Mouse (Mus musculus) stomach, embryonic 16.5 days (tissue): ENCODE measurements around the gene Bach2. TPM values are rescaled to one million over a fixed set of nuclear protein-coding genes. Genes with fewer than 3 reads are reported as not detected.

Source experiments
- ATAC-seq: fragments of 200-750 bp; cut with Nextera tagmentation; 2 replicates; pipeline ENCODE4 v1.8.0; 2017; ENCODE audit warnings: moderate number of reproducible peaks, moderate TSS enrichment; ENCODE audit not compliant: insufficient read depth, low FRiP score
- H3K27ac ChIP-seq: fragments of 300-500 bp; sonication (generic); 2 replicates; pipeline ENCODE4 v1.5.1; 2014; ENCODE audit warnings: low read length
- H3K27me3 ChIP-seq: fragments of 300-500 bp; sonication (generic); 2 replicates; pipeline ENCODE4 v1.6.1; 2014; ENCODE audit warnings: low read length, control low read depth, mixed read lengths; ENCODE audit not compliant: control insufficient read depth, insufficient read depth
- H3K36me3 ChIP-seq: fragments of 300-500 bp; sonication (generic); 2 replicates; pipeline ENCODE4 v1.6.1; 2014; ENCODE audit warnings: low read length; ENCODE audit not compliant: control insufficient read depth, insufficient read depth
- H3K4me1 ChIP-seq: fragments of 300-500 bp; sonication (generic); 2 replicates; pipeline ENCODE4 v1.6.1; 2014; ENCODE audit warnings: low read length, control low read depth, mixed read lengths; ENCODE audit not compliant: control insufficient read depth, insufficient read depth
- H3K4me2 ChIP-seq: fragments of 300-500 bp; sonication (generic); 2 replicates; pipeline ENCODE4 v1.6.1; 2014; ENCODE audit warnings: low read depth, low read length, mixed read lengths
- H3K4me3 ChIP-seq: fragments of 300-500 bp; sonication (generic); replicated peaks from 2 replicates; pipeline ENCODE4 v1.5.1; 2014; ENCODE audit warnings: mild to moderate bottlenecking, low read length
- H3K9ac ChIP-seq: fragments of 300-500 bp; sonication (generic); 2 replicates; pipeline ENCODE4 v1.6.1; 2014; ENCODE audit warnings: low read length
- H3K9me3 ChIP-seq: fragments of 300-500 bp; sonication (generic); replicated peaks from 2 replicates; pipeline ENCODE4 v1.6.1; 2016; ENCODE audit warnings: low read length, control low read depth; ENCODE audit not compliant: control insufficient read depth
- WGBS: fragments of 180-500 bp; shearing (Covaris S2); extraction: QIAGEN DNeasy Blood & Tissue Kit; methylation state at CpG from one replicate; pipeline ENCODE4 v1.1.7; 2014; 5-methylcytosine and 5-hydroxymethylcytosine counted together
- polyA plus RNA-seq: library from polyadenylated mRNA; unstranded; fragments of >200 nt; fragmentation: Nextera tagmentation; extraction: Ambion mirVana; gene quantifications from 2 replicates; pipeline ENCODE4 v1.2.1, GENCODE M21; 2015

The Bach2 gene
- polyA plus RNA-seq, 1 experiment from 2014 or later, result 3.5 TPM

- no peak overlapping the region for H3K27ac ChIP-seq
- 67% methylated on average over 9 of the region's 9 CpGs for WGBS
- H3K4me3 ChIP-seq, result no peak overlapping the region
- 0 out of 2 replicates have a peak, but pooled peaks cover 2% of the 10 kb centered on the region for H3K4me1 ChIP-seq
- H3K4me2 ChIP-seq, result no peak overlapping the region
- H3K9ac ChIP-seq, result no peak overlapping the region
- no peaks in the 10 kb centered on the region for H3K9me3 ChIP-seq
- H3K27me3 ChIP-seq, result no peaks in the 10 kb centered on the region
- H3K36me3 ChIP-seq, result no peaks in the 10 kb centered on the region
- ATAC-seq, result no peak
These were observed 174.9 kb downstream of the Bach2 start for GRCm38 (mm10) chr4:32413505-32413904.

- no peak overlapping the region for H3K4me2 ChIP-seq
- 79% methylated on average over 7 of the region's 7 CpGs for WGBS
- ATAC-seq, result no peak
- H3K4me1 ChIP-seq, result no peaks in the 10 kb centered on the region
- H3K9me3 ChIP-seq, result no peaks in the 10 kb centered on the region
- no peak overlapping the region for H3K9ac ChIP-seq
- H3K27me3 ChIP-seq, result no peaks in the 10 kb centered on the region
- H3K27ac ChIP-seq, result no peak overlapping the region
- no peak overlapping the region for H3K4me3 ChIP-seq
- H3K36me3 ChIP-seq, result no peaks in the 10 kb centered on the region
These were observed 176.4 kb downstream of the Bach2 start for GRCm38 (mm10) chr4:32414959-32415358.

- Histone ChIP-seq H3K27me3 (no peaks in the 10 kb centered on the region), H3K27ac (no peak overlapping the region), H3K9ac (no peak overlapping the region), H3K4me2 (no peak overlapping the region), H3K4me3 (no peak overlapping the region), H3K9me3 (no peaks in the 10 kb centered on the region), H3K36me3 (no peaks in the 10 kb centered on the region), H3K4me1 (no peaks in the 10 kb centered on the region)
- no peak for ATAC-seq
- WGBS, result 83% methylated on average over 8 of the region's 8 CpGs
These were observed 179.3 kb downstream of the Bach2 start for GRCm38 (mm10) chr4:32417939-32418338.

- Histone ChIP-seq H3K4me1 (no peaks in the 10 kb centered on the region), H3K9me3 (no peaks in the 10 kb centered on the region), H3K4me2 (no peak overlapping the region), H3K9ac (no peak overlapping the region), H3K27ac (no peak overlapping the region), H3K36me3 (no peaks in the 10 kb centered on the region), H3K4me3 (no peak overlapping the region), H3K27me3 (no peaks in the 10 kb centered on the region)
- no peak for ATAC-seq
- 85% methylated on average over 8 of the region's 8 CpGs for WGBS
These were observed 183.0 kb downstream of the Bach2 start for GRCm38 (mm10) chr4:32421570-32421969.

GRCm38 (mm10) chr4:32422427-32422826 lies 183.8 kb downstream of the Bach2 start:
- Histone ChIP-seq H3K9ac (no peak overlapping the region), H3K27me3 (no peaks in the 10 kb centered on the region), H3K4me2 (no peak overlapping the region), H3K4me3 (no peak overlapping the region), H3K27ac (no peak overlapping the region), H3K36me3 (no peaks in the 10 kb centered on the region), H3K9me3 (no peaks in the 10 kb centered on the region), H3K4me1 (no peaks in the 10 kb centered on the region)
- WGBS, result 92% methylated on average over 4 of the region's 4 CpGs
- no peak for ATAC-seq

- 80% methylated on average over 5 of the region's 5 CpGs for WGBS
- no peak overlapping the region for H3K27ac ChIP-seq
- no peak overlapping the region for H3K4me2 ChIP-seq
- H3K4me1 ChIP-seq, result no peaks in the 10 kb centered on the region
- H3K4me3 ChIP-seq, result no peak overlapping the region
- H3K27me3 ChIP-seq, result no peaks in the 10 kb centered on the region
- no peaks in the 10 kb centered on the region for H3K36me3 ChIP-seq
- H3K9me3 ChIP-seq, result no peaks in the 10 kb centered on the region
- H3K9ac ChIP-seq, result no peak overlapping the region
- ATAC-seq, result no peak
These were observed 185.1 kb downstream of the Bach2 start for GRCm38 (mm10) chr4:32423667-32424066.

GRCm38 (mm10) chr4:32424434-32424833 lies 185.8 kb downstream of the Bach2 start:
- Histone ChIP-seq H3K9ac (no peak overlapping the region), H3K27ac (no peak overlapping the region), H3K4me3 (no peak overlapping the region), H3K27me3 (no peaks in the 10 kb centered on the region), H3K4me1 (no peaks in the 10 kb centered on the region), H3K36me3 (no peaks in the 10 kb centered on the region), H3K4me2 (no peak overlapping the region), H3K9me3 (no peaks in the 10 kb centered on the region)
- ATAC-seq, result no peak
- whole genome bisulfite sequencing, result 83% methylated on average over 7 of the region's 7 CpGs

GRCm38 (mm10) chr4:32425060-32425459 lies 186.5 kb downstream of the Bach2 start:
- H3K36me3 ChIP-seq, result no peaks in the 10 kb centered on the region
- no peak overlapping the region for H3K9ac ChIP-seq
- WGBS, result 89% methylated on average over 7 of the region's 7 CpGs

GRCm38 (mm10) chr4:32425641-32426040 lies 187.0 kb downstream of the Bach2 start:
- Histone ChIP-seq H3K4me3 (no peak overlapping the region), H3K27me3 (no peaks in the 10 kb centered on the region), H3K4me1 (no peaks in the 10 kb centered on the region), H3K36me3 (no peaks in the 10 kb centered on the region), H3K9ac (no peak overlapping the region), H3K4me2 (no peak overlapping the region), H3K9me3 (no peaks in the 10 kb centered on the region), H3K27ac (no peak overlapping the region)
- 93% methylated on average over 3 of the region's 3 CpGs for WGBS
- no peak for ATAC-seq

More at GRCm38 (mm10) chr4:32425060-32425459, 186.5 kb downstream of the Bach2 start:
- Histone ChIP-seq H3K9me3 (no peaks in the 10 kb centered on the region), H3K4me1 (no peaks in the 10 kb centered on the region), H3K27me3 (no peaks in the 10 kb centered on the region), H3K27ac (no peak overlapping the region), H3K4me3 (no peak overlapping the region), H3K4me2 (no peak overlapping the region)
- ATAC-seq, result no peak
